Mouse (Mus musculus) thymus, adult 18-20 months (tissue): ENCODE results near the gene Timm22.

Source experiments
- DNase-seq, 2 experiments: peaks; one replicate each; pipeline ENCODE4 v3.0.0; 2022; ENCODE audit warnings: mixed read lengths in 2 of 2

Gene Timm22

DNA sequence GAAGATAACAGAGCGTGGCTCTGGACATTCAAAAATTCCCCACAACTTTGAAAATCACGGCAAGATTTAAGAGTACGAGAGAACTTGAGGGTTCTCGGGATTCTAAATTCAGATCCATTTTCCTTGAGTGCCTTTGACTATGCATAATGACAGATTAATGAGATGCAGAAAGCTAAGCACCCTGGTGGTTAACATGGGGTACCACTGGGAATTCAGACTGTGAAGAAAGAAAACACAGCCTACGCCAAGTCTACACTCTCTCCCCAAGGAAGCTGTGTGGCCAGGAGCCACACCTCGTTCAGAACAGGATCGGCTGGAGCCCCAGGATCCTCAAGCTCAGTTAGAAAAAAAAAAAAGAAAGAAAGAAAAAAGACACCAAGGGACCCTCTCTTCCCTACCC lies 14.2 kb upstream of the Timm22 start:
- no peak for DNase-seq

DNA sequence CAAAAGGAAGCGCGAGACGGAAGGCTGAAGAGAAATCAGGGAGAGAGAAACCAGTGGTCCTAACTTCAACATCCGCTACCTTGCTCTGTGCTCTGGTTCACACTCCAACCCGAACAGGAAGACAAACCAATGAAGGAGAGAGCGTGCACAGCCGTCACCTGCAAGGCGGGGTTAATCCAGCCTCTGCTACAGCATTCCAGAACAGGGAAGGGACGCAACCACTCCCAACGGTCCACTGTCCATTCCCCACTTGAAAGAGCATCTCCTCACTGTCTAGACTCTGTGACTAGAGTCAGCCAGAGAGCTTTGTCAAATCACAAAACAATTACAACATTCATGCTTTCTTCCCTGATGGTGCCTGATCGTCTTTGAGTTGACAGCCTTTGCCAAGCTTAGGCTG lies 13.8 kb upstream of the Timm22 start:
- DNase-seq: no peak

DNA sequence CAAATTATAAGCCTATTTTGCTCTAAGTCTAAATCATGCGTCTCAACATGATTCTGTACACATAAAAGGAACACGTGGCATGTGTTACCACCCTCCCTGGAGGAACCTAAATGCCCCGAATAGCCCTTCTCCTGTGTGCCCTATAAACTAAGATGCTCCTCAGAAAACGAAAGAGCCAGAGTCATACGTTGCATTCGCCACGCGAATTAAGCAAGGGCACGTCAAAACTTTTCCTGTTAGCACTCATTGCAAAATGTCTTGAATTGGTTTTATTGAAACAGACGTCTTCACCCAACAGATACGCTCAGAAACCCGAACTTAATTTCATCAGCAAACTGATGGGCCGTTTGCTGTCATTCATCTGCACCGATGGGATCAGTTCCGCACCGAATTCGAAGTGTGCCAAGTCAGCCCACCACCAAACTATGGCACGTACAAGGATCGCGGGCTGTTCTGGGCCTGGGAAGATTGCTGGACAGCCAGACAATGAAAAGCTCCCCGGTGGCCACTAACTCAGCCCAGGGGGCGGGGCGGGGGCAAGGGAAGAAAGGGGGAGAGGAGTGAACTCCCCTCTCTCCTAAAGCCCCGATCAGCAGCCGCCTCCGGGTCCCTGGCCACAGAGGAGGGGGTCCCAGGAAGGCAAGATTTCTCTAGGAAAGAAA lies 9.0 kb upstream of the Timm22 start:
- DNase-seq: peak in 1 of 2 experiments; percentile 13

DNA sequence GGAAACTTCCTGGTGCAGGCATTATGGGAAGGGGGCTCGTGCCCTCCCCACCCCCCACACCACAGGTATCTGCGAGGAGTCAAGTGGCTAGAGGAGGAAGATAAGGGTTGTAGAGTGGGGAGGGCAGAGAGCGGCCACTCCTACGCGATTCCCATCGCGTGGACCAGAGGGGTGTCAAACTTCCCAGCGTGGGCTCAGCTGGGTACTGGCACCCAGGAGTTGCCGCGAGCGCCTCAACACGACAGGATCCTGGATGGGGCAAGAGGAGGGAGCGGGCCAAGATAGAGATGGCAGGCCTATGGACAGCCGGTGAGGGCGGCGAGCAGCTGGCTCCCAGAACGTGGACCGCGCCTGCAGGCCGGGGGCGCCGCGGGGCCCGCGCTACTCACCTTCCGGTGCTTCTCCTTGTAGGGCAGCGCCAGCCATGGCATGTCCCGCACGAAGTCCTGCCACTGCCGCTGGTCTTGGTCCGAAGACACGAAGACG lies 8.4 kb upstream of the Timm22 start:
- DNase-seq: no peak

DNA sequence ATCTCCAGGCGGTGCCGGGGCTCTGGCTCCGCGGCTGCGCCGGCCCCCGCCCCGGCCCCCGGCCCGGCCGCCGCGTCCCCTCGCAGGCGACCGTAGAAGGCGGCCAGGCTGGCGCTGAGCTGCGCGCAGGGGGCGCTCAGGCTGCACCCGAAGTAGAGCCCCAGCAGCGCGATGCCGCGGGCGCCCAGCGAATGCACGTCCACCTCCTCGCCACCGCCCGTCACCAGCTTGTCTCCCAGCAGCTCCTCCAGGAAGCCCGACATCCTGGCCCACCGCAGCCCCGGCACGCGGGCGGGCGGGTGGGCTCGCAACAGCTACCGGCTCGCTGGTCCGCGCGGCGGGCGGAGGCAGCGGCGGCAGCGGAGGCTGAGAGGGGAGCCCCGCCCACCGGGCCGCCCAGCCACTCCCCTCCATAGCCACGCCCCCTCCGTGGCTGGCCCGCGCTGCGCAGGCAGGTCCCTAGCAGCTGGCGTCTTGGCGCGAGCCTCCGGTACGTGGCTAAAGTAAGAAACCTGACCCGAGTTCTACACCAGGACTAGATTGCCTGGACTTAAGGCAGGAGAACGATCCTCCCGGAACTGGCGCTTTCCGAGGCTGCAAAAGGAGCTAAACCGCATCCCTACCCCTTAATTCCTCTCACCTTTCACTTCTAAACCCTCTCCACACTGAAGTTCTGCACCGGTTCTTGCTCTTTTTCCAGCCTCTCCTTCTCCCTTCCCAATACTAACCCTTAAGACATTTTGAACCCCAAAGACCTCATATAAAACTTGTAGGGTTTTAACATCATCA lies 7.8 kb upstream of the Timm22 start, which contains the start of gene Nxn:
Nxn (minus strand) TSS at position 343 of the 789 bp plus-strand sequence.
- peak; percentile 79 to 82 for DNase-seq

DNA sequence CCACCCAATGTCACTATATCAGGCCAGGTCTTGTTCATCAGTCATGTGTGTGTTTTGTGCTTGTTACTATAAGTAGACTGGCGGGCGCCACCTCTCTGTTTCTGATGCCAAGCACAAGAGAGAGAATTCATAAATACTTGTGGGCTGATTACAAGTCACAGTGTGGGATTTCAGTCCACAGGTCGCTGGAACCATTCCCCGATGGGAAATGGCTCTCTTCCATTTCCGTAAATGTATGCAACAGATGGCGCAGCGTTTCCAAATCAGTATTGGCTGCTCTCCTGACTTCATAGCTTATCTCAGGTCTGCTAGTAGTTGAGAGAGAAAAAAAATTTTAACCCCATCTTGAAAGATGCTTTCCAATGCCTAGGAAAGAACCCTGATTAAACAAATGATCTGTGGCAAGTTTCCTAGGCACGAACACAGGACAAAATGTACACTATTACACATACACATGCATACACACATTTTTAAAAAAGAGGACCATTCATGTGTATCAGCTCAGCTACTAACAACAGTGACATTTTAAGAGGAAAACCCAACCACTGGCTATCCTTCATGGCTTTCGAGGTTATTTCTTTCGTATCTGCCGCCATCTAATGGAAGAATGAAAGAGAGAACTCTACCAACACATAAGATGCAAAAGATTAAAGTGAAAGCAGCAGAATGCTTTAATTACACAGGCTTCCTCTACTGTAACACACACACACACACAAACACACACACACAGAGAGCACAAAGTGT lies 7.0 kb upstream of the Timm22 start:
- peak in 1 of 2 experiments; percentile 21 for DNase-seq

DNA sequence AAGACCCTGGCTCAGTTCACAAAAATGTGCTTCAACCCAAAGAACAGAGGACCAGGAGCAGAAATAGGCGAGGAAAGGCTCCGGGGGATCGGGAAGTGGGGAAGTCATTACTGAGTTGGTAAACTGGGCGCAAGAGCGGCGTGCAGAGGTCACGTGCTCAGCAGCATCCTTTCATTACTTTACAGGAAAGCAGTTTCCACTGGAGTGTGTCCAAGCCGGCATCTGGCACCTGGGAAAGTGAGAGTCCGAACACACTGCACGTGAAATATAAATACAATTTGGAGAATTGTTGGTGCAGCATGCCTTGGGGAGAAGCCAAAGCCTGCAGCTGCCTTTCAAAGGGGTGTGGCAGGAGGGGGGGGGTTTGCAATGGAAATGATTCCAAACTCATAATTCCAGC lies 5.4 kb upstream of the Timm22 start:
- no peak for DNase-seq

DNA sequence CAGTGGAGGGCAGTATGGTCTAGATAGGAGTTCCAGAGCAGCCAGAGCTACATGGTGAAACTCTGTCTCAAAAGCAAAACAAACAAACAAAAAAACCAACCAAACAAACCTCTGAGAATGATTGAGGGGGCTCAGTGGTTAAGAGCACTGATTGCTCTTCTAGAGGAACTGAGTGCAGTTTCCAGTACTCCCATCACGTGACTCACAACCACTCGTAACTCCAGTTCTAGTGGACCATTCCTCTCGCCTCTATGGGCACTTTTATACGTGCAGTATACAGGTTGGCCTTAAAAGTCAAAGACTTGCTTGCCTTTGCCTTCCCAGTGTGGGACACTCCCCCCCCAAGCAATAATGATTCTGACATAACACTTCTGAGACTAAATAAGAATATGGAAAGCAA lies 1.6 kb upstream of the Timm22 start:
- no peak for DNase-seq

DNA sequence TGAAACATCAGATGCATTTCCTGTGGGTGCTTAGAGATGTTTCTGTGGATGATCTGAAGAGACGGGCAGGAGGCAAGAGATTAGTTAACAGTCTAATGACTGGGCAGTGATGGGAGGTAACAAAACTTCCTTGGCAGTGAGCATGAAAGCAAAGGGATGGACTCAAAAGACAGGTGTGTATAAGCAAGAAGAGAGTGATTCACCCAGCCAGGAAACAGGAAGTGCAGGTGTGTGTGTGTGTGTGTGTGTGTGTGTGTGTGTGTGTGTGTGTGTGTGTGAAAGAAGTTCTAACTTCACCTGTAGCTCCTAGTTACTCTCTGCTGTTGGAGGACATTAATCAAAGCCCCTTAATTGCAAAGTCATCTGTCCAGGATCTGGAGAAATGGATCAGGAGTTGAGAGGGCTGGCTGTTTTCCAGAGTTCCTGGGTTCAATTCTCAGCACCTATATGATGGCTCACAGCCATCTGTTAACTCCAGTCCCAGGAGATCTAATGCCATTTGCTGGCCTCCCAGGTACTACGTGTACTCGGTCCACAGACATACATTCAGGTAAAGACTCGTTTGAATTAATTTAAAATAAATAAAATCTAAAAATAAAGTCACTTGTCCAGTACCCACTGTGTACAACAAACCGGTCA lies 1.0 kb upstream of the Timm22 start:
- no peak for DNase-seq

DNA sequence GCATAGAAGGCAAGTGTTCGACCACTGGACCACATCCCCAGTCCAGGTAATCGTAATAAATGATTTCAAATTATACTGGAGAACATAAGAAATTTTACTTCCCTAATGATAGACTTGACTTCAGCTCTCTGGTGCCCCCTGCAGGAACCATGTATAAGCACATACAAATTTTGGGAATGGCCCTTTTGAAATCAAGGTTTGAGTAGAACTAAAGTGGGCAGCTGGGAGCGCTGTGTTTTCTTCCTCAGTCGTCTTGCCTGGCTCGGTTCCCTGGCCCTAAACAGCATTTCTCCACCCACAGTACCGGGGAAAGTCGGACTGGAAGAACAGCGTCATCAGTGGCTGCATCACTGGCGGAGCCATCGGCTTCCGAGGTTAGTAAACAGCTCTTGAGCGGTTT lies 4.1 kb downstream of the Timm22 start:
- no peak for DNase-seq

DNA sequence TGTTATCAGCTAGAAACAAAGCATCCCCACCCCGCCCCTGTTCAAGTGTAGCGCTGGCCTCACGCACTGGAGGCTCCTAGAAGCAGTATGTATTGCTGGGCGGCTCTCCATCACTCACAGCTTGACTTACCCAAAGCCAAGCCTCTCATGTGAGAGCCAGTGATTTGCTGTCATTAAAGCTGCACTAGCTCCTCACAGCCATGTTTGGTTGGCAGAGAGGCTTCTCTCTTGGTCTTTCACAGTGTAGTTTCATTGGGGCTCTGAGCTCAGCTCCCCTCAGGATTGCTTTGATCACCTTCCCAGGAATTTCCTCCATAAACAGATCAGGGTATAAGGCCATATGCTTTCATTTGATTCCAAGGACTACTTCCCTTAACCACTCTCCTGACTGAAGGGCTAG lies 6.5 kb downstream of the Timm22 start:
- DNase-seq: no peak

DNA sequence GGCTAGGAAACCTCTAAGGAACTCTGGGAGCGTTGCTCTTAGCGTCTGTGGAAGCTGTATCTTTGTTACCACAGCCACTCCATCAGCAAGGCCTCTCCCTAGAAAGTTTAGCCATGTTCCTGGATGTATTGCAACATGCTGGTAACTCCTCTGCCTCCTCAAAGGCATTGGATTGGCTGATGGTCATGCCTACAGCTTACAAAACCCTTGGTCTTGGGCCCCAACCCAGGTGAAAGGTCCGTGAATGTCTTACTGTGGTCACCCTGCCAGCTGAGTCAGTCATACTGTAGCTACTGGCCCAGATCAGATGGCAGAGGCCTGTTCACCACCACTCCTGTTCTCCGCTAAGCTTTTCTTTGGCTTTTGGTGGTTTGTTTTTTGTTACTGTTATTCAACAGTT lies 8.2 kb downstream of the Timm22 start:
- no peak for DNase-seq

DNA sequence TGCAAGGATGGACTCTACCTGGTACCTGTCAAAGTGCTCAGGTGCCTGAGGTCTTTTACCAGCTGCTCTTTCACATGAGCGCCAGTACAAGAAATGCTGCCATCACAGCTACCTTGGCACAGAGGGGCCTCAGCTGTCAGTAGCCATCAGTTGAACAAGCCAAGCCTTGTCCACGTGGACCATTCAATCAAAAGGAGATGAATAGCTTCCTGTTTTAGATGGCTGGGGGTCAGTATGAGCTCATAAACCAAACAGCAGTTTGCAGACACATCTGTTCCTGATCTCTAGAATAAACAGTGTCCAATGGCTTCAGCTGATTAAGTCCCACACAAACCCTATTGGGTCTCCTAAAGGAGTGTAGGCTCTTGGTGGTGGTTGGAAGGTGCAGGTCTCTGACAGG lies 9.2 kb downstream of the Timm22 start:
- no peak for DNase-seq

DNA sequence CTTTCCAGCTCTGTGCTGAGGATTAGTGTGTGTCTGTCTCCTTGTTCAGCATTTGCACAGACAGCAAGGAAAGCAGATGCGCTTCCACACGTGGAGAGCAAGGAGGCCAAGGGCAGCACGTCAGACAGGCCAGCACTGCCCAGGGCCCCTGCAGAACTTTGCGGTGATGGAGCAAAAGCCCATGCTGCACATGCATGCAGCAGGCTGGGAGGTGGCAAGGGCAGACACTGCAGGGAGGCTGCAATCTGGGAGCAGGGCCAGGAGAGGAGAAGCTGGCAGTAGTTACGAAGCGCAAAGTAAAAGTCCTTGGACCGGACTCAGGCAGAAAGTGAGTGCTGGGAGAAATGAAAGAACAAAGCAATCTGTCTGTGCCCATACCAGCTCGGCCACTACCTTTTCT lies 11.7 kb downstream of the Timm22 start:
- DNase-seq: no peak

DNA sequence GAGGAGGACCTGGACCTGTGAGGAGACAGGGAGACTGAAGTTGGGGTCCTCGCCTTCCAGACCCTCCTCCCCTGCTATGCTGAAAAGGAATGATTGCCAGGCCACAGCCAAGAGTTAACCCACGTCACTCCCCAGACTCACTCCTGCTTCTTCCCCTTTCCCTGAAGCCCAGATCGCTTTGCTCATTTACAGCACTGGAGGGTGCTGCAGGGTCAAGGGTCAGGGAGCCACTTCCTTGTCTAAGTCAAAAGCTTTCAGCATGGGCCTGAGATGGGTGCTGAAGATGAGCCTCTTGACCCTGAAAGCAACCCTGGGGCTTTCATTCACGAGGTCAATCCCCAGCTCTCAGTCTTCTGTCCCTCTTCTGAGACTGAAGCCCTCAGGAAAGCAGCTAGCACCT lies 12.4 kb downstream of the Timm22 start:
- DNase-seq: no peak

DNA sequence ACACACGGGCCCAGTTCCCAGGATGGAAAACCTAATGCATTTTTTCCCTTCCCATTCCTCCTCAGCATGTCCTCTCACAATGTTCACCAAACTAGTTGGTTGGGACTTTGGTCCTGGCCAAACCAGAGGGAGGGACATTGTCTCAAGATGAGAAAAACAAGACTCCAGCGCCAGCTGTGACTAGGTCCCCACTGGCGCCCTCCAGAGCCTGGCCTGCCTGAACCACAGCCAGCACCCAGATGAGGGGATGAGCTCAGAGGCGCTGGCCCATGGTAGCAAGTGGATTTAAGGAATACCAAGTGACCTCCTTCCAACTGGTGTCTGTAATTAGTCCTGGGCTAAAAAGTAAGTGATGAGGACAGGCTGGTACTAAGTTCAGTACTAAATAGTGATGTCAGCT lies 14.1 kb downstream of the Timm22 start:
- DNase-seq: no peak

DNA sequence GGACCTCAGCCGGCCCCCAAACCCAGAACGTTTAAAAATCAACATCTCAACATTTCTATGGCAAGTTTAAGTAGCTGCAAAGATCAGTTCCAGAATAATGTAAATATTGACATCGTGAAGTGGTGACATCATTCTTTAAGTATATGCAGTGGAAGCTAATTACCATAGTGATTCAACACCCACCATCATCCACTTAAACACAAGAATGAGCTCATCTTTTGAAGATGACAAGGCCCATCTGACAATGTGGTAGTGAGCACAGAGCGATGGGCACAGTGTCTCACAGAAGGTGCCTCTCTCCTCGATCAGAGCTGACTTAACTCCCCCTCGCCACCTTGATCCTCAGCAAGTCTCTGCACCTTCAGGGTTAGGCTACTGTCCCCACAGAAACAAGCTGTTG lies 19.0 kb downstream of the Timm22 start:
- no peak for DNase-seq

DNA sequence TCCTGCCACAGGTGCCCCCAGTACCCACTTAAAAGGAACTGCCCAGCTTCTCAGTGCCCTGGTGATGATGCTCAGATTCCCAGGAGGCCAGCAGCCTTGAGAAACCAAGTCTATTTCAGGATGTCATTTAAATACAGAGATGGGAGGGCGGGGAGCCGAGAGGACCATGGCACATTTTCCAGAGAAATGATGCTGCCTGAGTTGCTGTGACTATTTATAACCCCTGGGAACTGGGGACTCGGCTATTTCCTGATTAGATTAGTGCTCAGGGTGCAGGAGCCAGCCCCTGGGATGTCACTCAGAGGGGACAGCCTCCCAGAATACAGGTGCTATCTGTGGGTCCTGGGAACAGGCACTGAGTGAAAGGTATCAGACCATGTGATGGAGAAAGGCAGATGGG lies 21.0 kb downstream of the Timm22 start:
- no peak for DNase-seq

DNA sequence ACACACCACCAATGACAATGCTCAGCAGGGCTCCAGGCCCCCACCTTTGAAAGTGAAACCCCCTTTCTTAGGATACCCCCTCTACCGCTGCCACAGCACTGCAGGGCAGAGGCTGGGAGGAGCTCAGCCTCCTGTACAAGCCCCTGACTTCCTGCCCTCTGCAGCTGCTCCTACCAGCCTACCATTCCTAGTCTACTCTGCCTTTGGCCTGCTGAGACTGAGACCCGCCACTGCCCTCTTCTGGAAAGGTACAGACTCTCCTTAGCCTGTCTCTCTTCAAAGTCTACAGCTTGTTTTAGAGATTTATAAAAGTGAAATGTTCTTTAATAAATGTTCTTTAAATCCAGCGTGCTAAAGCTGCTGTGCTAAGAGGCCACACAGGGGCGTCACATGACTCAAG lies 22.3 kb downstream of the Timm22 start:
- DNase-seq: peak; percentile 59 to 62

DNA sequence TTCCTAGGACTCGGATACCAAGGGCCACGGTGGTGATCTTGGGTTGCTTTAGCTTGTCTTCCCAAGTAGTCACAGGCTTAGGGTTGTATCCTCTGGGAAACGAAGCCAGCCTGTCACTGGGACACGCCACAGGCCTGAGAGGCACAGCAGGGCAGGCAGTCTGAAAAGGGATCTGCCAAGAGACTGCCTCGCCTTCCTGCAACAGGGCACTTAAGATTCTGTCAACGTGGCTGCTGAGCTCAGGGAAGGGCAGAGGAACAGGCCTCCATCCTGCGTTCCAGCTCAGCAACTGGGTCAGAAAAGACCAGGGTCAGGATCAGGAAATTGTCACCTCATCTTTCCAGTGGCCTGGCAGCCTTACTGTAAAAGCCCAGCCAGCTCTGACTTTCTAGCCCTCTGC lies 22.8 kb downstream of the Timm22 start:
- no peak for DNase-seq

DNA sequence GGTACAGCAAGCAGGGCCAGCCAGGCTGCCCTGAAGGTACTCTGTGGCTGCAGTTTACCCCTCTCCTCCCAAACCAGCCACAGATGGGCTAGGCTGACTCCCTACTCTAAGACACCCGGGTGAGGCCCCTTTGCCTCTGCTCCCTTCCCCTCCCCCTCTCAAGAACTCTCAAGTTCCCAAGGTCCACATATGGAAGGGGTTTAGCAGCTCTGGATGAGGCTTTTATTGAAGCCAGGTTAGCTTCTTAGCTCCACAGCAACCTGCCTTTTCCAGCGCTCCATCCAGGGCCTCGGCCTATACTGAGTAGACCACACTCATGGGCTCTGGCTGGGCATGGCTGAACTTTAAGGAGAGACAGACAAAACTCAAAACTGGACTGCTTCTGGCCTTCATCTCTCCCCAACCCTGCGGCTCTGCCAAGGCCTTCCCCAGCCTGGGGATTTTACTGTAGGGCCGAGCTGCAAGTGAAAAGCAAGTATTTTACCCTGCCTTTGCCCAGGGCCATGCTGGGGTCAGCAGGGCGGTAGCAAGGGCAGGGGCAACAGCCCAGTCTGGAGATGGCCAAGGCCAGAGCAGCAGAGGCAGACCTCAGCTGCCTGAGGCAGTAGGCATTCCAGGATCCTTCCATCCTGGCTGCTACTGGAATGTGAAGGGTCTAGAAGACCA lies 23.3 kb downstream of the Timm22 start:
- no peak for DNase-seq

DNA sequence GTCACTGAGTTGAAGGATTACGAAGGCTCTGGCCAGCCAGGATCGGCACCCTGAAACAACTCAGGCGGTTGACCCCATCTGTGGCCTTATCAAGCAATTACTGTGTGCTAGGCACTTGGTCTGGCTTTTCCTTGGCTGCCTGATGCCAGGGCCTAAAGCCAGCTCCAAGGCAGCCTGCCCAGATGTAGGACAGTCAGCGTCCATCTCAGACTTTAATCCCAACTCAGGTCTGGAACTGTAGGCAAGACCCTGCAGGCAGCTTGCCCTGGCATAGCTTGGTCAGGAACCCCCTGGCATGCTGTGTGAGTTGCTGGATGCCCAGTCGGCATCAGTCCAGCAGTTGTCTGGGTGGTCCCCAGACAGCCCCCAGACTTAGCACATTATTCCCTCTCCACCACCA lies 29.3 kb downstream of the Timm22 start:
- no peak for DNase-seq
